Mouse (Mus musculus) retina, postnatal 1 day (tissue): ENCODE data around the gene Defb19.

Experiments used
- DNase-seq: peaks from one replicate; pipeline ENCODE4 v3.0.0-alpha.2; 2012

Gene Defb19

GRCm38 (mm10) chr2:152580107-152580506 lies at the start of gene Defb19:
TSS of gene Defb19 (minus strand) at chr2:152580312.
- no peak for DNase-seq

GRCm38 (mm10) chr2:152629904-152630303 lies 49.8 kb upstream of the Defb19 start:
- no peak for DNase-seq

- no peak for DNase-seq
These were observed 49.1 kb upstream of the Defb19 start for GRCm38 (mm10) chr2:152629239-152629638.

- DNase-seq = no peak
These were observed 48.0 kb upstream of the Defb19 start for GRCm38 (mm10) chr2:152628066-152628465.

DNA sequence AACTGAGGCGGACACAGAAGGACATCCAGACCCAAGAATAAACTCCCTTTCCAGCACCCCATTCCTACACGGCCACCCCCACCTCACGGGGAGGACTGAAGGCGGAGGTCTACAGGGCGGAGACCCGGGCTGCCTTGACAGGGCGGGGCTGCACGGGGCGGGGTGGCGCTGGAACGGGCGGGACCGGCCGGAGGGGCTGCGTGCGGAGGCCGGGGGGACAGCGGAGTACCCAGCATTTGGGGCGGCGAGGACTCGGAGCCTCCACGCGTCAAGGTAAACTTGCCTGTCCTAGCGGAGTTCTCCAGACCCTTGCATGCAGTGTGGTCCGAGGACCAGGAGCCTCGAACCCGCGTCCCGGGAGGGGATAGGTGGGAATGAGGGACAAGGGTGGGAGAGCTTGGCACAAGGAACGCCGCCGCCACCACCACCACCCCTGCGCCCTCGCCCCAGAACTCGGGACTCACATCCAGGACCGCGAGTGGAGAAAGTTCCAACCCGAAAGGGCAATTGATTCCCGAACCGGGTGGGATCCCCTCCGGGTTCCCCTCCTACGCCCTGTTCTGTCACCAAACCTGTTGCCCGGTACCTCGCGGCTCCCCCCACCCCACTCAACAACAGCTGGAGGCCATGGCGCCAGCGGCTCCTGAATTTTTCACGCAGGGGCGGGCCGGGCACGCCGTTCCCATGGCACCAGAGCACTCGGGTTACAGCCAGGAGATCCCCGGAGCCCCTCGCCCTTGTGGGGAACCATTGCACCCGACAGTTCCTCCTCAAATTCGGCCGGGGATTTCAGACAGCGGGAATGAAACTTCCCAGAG lies 46.9 kb upstream of the Defb19 start, which contains the start of gene Rem1:
Gene Rem1, plus strand, starts transcription at position 178 of the 818 bp plus-strand sequence.
- peak; percentile 62 for DNase-seq

GRCm38 (mm10) chr2:152625256-152625655 lies 45.1 kb upstream of the Defb19 start:
- peak; percentile 27 for DNase-seq

GRCm38 (mm10) chr2:152624566-152624965 lies 44.5 kb upstream of the Defb19 start:
- no peak for DNase-seq

DNA sequence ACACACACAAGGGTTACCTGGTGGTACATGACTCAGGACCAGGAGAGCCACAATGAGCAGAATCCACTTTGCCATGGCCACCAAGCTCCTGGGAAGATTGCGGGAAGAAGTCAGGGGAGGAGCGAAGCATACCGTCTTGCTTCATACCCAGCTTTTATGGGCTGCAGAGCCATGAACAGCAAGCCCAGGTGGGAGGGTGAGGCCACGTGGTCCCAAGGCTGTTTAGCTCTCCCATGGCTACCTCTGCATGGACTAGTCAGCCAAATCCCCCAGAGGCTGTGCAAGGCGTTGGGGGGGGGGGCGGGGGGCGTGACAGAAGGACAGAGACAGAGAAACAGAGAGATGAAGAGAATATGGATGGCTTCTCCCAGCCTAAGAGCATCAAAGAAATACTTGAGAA lies 42.8 kb upstream of the Defb19 start, which contains the start of gene Defb25:
Gene Defb25, minus strand, starts transcription at position 101 of the 400 bp plus-strand sequence.
- DNase-seq = no peak

GRCm38 (mm10) chr2:152622151-152622550 lies 42.0 kb upstream of the Defb19 start:
- DNase-seq = no peak

- DNase-seq = no peak
These were observed 40.4 kb upstream of the Defb19 start for GRCm38 (mm10) chr2:152620367-152621134.

DNA sequence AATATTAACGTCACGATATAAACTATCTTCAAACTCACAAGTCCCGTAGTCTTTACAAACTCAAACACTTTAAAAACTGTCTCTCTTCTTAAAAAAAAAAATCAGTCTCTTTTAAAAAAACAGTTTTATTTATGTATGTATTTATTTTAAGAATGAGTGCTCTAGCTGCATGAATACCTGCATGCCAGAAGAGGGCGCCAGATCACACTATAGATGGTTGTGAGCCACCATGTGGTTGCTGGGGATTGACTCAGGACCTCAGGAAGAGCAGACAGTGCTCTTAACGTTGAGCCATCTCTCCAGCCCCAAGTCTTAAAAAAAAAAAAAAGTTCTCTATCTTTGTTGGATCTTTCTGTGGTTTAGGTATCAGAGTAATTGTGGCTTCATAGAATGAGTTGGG lies 37.3 kb upstream of the Defb19 start:
- DNase-seq = peak; percentile 39

DNA sequence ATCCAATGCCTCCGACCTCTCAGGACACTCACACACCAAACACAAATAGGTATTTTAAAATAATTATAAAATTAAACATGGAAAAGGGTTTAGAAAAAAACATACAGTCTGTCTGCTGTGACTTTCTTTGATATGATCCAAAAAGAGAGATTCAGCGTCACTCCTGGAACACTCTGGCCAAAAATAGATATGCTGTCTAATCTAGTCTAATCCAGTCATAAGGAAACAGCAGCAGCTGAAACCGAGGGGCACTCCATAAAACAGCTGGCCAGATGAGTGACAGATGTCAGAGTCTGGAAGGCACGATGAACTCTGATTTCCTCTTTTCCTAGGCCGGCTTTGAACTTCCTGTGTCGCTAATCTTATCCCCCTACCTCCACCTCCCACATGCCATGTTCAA lies 36.4 kb upstream of the Defb19 start:
- no peak for DNase-seq

GRCm38 (mm10) chr2:152615563-152615962 lies 35.5 kb upstream of the Defb19 start:
- peak; percentile 86 for DNase-seq

DNA sequence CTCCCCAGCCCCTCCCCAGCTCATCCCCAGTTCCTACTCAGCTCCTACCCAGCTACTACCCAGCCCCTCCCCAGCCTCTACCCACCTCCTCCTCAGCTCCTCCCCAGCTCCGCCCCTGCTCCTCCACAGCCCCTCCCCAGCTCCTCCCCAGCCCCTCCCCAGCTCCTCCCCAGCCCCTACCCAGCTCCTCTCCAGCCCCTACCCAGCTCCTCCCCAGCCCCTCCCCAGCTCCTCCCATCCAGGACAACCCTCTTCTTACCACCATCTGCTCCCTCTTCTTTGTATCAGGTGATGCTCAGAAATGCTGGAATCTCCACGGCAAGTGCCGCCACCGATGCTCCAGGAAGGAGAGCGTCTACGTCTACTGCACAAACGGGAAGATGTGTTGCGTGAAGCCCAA lies 32.1 kb upstream of the Defb19 start:
- DNase-seq = no peak

GRCm38 (mm10) chr2:152608719-152609118 lies 28.6 kb upstream of the Defb19 start:
- DNase-seq = no peak

GRCm38 (mm10) chr2:152607746-152608145 lies 27.6 kb upstream of the Defb19 start:
- no peak for DNase-seq

DNA sequence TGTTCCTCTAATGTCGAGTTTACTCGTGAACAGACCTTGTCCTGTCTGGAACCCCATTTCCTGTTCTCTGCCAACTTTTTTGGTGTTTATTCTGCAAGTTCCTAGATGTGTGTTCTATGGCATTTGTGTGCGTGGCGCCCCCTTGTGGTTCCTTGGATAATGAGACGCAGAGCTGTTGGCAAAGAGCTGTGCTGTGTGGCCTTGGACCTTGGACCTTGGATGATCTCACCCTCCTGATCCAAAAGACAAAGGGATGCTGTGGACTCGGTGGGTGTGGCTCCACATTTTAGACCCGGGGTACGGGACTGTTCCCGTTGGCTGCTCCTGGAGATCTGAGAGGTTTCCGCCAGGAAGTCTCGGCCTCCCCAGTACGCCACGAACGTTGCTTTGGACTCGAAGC lies 23.9 kb upstream of the Defb19 start, which contains the start of gene Defb36:
Gene Defb36, plus strand, starts transcription at position 271 of the 400 bp plus-strand sequence.
- peak; percentile 55 for DNase-seq

DNA sequence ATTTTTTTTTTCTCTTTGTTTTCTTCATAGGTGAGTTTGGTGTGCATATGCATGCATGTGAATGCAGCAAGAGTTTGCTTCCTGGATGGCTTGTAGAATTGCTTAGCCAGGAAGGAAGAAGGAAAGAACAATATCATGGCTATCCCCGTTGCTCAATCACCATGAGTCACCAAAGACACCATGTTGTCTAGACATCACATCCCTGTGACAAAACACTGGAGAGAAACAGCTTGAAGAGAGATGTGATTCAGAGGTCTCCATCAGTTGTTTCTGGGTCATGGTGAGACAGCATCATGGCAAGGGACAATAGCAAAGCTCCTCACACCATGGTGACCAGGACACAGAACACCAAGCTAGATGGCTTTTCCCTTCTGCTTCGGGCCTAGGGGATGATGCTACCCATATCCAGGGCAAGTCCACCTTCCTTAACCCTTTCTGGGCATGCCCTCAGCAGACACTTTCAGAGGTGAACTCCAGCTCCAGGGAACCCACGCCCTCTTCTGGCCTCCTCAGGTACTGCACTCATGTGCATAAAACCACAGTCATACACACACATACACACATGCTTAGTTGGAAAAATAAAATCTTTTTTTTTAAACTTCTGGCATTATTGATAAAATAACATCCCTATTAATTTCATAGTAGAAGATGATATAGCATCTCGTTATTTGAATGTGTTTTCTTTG lies 21.3 kb upstream of the Defb19 start:
- DNase-seq = no peak

DNA sequence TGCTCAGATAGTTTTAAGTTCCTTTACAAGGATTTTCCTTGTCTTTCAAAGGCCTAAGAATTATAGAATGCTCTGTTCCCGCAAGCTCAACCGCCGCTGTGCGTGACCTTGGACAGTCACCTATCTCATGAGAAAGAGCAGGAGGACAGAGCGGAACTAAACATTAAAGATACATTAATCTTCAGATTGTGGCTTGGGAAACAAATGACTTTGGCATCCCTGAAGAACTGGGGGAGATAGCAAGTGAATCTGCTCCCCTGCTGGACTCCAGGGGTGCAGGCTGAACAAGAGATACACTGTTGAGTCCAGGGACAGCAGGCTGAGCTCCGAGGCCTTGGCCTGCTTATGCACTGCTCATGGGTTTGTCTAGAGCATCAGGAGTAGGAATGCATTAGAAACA lies 20.0 kb upstream of the Defb19 start:
- no peak for DNase-seq

- no peak for DNase-seq
These were observed 19.2 kb upstream of the Defb19 start, which contains the start of gene Defb45 for GRCm38 (mm10) chr2:152599299-152599698. TSS of gene Defb45 (minus strand) at chr2:152599399.

GRCm38 (mm10) chr2:152589021-152589420 lies 8.9 kb upstream of the Defb19 start:
- peak; percentile 14 for DNase-seq

GRCm38 (mm10) chr2:152588450-152588849 lies 8.3 kb upstream of the Defb19 start:
- DNase-seq = peak; percentile 6

DNA sequence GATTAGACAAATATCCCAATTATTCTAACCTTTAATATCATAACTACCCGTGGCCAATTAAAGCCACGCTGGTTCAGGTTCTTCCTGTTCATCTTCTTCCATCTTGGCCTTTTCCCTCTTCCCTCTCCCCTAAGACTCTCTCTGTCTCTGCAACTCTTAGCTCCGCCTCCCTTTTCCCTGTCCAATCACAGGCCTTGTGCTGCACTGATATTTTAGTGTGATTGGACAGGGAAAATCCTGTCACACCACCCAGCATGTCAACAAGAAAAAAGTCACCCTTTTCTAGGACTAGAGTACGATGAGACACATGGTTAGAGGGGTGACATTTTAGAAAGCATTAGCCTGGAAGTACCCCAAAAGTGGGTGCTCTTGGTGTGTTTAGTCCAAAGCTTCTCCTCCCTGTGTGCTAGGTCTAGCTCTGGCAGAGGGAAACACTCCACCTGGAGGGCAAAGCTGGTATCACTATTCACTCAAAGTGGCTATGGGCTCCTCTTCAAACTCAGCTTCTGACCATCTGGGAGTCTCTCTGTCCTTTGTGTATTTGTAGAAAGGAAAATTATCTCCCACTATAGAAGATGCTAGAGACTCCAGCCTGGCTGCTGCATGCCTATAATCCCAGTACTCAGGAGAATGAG lies 6.9 kb upstream of the Defb19 start:
- peak; percentile 32 for DNase-seq
